Mouse (Mus musculus) thymus, postnatal 25 days (tissue): ENCODE results near the gene Pnma5.
"Not testable (repeated sequence)": the region's sequence is repeated elsewhere in the genome, so short reads cannot be mapped to it uniquely, and the experiment has no call there.

Experiments
- DNase-seq: peaks from one replicate; pipeline ENCODE4 v3.0.0; 2022

The Pnma5 gene

DNA sequence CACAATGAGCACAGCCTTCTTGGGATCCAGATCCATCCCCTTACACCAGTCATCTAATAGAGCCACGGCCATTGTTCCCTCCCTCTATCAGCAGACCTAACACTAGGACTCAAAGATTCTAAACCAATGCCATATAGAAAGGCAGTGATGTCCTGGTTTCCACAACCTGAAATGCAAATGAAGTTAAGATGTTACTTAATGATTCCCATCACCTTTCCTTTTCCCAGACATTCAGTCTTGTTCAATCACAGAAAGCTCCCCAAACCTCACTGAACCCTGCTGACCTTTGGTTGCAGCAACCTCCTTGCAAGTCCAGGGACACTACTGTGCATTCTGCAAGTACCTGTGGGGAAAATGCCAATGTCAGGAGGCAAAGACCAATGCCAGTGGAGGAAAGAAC is at the start of gene Pnma5:
Gene Pnma5 (minus strand): TSS at position 101 of the 400 bp plus-strand sequence.
- no peak for DNase-seq

DNA sequence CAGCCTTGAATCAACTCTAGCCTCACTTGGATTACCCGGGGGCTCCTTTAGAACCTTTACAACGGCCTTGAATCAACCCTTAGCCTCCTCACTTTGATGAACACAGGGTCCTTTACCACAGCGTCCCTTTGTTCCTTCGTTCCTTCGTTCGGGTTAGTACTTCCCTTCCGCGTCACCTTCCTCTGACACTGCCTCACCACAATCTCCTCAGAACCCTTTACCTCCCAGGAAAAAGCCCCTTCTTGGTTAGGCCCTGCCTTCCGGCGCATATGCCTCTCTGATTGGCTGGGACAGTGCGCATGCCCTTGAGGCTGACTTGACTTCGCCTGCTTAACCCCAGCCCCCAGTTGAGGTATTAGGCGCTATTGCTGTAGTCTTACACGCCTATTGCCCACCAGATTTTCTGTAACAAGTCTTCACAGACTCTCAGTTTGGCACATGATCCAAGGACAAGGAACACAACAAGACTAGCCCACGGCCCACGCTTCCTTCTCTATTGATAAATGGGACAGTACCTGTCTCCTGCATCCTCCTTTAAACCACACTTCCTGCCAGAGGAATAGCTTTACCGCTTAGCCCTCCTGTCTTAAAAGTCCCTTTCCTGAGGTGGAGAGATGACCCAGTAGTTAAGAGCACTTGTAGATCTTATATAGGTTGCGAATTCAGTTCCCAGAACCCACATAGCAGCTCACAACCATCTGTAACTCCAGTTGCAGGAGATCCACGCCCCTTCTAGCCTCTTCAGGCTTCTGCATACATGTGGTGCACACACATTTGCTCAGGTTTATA is 45.6 kb upstream of the Pnma5 start, which contains the start of gene Xlr4a:
Gene Xlr4a (minus strand): TSS at position 212 of the 789 bp plus-strand sequence.
- DNase-seq = peak; percentile 47

DNA sequence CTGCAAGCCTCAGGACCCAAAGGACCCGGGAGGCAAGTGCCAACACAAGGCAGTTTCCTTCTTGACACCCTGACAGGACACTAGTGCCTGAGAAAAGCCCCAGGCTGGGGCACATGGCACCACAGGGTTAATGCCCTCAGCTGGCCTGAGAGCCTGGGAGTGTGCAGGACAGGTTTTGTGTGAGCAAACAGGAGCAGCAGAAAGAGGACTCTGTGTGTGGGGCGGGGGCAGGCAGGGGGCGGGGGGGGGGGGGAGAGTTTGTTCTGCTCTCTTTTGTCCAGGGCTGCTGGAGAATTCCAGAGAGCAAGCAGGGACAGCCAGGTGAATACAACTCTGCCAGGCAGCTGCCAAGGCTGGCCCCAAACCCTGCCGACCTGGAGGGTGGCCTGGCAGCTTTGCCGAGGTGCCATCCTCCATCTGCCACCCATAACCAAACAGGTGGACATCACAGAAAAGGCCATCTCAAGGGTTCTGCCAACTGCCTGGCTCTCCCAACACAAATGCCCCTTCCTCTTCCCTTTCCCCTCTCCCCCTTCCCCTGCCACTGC is 29.9 kb upstream of the Pnma5 start:
- not testable (repeated sequence) for DNase-seq

DNA sequence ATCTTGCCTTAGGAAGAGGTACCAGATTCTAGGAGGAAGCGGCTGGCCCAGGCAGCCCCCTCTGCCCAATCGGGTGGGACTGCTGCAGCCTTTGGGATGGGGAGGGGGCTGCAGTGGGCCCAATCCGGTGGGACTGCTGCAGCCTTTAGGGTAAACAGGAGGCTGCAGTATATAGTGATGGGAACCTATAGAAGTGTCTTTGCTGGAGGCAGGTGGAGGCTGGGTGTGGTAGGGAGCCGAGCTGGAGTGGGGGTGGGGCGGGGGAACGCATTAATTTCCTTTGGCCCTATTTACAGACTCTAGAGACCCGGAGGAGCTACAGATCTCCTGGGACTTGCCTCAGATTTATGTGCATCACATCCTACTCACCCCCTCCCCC is 27.5 kb upstream of the Pnma5 start, which contains the start of gene Pnma3:
Gene Pnma3 (plus strand): TSS at position 373 of the 379 bp plus-strand sequence.
- no peak for DNase-seq

DNA sequence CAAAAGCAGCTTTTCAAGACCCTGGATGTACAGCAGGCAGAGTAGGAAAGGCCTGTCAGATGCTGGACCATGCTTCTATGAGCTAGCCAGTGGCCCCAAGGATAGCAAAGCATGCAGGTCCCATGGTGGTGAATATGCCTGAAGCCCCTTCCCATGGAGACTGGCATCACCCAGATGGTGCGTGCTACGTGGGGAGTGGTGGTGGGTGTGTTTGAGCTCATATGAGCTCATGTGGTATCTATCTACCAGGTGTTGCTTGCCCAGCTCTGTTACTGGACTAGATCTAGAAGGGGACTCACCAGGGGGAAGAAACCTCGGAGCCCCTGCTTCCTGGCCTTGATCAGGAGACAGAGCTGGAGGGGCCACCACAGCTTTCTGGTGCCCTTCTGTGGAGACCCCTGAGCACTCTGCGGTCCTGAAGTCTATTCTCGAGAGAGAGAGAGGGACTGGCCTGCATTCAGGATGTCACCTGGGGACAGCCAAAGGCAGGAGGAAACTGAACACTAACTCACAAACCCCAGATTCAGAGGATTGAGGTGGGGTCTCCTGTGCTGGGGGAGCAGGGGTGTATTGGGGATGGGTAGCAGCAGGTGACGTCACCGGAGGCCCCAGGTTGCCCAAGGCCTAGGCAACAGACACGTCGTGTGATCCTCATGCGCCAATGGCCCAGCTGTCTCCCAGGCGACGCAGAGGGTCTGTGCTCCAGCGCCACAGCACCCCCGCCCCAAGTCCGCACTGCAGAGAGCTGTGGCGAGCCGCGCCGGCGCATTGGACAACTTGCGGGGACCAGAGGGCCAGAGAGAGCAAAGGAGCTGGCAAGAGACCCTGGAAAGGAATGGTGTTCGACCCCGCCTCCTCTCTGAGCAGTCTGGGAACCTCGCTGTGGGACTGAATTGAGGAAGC is 26.9 kb upstream of the Pnma5 start:
- no peak for DNase-seq

DNA sequence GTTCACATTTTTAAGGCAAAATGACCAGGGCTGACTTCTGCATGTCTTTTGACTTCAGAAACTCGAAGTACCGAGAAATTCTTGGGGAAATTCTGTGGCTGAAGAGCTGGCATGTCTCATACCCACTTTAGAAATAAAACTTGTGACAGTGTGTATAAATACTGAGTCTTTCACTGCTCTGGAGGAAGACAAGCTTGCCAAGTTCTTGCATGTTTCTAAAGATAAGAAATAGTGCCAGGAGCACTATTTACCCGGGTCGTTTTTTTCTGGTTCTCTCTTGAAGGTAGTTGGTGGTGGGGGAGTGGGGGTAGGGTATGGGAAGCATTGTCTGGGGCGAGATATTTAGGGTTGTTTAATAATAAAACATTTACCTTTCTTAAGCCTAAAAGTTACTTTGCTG is 25.4 kb upstream of the Pnma5 start:
- no peak for DNase-seq

DNA sequence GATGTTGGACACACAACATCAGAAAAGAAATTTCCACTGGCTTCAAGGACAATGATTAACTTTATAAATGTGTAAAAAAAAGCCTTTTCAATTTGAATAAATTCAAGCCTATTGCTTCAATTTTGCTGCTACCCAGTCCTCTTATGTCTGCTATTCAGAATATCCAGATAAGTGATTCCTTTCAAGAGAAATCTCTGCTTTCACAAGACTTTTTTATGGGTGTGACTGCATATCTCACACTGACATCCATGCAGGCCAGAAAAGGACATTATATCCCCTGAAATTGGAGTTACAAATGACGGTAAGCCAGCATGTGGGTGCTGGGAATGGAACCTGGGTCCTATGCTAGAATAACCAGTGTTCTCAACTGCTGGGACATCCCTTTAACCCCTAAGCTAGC is 24.6 kb upstream of the Pnma5 start:
- no peak for DNase-seq

DNA sequence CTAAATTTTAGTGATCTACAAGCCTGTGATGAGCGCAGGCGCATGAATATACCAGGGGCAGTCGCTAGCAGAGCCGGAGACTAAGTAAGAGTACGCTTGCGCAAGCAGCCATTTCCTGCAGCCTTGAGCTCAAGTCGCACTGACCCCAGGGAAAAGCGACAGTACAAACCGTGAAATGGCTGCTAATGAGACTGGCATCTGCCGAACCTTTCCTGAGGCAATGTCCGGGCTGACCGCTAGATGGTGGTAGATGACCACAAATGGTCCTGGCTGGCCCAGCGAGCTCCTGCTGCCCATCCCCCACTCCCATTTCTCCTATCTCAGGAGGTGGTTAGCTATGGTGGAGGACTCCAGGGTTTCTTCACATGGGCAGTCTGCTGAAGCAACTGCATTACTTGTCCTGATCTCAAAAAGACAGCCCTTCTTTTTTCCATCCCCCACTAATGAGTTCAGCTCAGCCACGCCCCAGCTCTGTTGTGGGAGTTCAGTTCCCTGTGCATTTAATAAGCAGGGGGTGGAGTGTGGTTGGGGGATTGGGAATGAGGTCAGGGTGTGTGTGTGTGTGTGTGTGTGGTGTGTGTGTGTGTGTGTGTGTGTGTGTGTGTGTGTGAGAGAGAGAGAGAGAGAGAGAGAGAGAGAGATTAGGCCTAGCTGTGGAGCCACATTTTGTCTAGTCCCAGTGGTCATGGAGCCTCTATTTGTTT is 17.1 kb upstream of the Pnma5 start:
- peak; percentile 88 for DNase-seq

DNA sequence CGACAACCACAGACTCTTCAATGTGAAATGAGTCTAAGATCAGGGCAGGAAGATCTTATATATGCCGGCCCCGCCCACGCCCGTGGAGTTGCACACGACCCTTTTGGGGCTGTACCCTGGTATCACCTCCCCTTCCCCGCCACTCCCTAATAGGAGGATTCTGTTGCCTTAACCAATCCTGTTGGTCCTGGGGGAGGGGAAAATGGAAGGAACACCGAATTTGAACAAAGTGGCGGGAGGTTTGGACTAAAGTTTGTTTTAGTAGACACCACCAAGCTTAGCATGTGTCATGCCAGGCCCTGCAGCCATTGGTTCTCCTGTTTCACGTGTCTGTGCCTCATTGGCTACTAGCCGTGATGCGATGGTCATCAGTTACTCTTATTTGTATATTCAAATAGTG is 2.8 kb upstream of the Pnma5 start:
- DNase-seq = no peak

DNA sequence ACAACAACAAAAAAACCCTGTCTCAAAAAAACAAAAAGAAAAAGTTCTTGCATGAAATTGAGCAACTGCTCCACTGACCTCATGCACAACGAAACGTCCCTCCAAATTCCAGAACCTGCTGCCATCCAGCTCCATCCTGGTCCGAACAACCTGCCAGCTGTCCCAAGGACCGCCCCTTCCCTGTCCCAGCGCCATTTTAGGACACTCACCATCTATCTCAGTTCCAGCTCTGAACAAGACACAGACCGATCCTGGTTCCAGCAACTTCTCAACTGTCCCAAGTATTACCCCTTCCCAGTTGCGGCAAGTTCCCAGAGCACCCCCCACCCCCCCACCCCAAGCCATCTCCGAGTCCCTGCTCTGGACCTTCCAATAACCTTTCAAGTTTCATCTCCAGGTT is 1.9 kb upstream of the Pnma5 start:
- DNase-seq = no peak

DNA sequence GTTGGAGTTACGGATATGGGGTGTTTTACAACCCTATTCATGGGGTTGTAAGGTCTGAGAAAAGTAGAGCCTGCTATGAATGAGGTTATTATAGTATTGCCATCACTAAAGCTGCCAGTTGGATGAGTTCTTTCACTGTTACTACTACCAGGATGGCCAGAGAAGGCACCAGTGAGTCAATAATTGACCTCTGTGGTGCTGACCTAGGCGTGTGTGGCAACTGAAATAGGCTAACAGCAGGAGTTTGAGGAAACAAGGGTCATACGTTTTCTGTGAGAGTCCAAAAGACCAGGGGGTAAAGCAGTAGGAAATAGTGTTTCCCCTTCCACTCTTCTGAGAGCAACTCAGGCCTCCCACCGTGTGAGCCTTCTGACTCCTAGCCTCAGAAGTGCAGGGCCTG is 24.1 kb downstream of the Pnma5 start:
- no peak for DNase-seq

DNA sequence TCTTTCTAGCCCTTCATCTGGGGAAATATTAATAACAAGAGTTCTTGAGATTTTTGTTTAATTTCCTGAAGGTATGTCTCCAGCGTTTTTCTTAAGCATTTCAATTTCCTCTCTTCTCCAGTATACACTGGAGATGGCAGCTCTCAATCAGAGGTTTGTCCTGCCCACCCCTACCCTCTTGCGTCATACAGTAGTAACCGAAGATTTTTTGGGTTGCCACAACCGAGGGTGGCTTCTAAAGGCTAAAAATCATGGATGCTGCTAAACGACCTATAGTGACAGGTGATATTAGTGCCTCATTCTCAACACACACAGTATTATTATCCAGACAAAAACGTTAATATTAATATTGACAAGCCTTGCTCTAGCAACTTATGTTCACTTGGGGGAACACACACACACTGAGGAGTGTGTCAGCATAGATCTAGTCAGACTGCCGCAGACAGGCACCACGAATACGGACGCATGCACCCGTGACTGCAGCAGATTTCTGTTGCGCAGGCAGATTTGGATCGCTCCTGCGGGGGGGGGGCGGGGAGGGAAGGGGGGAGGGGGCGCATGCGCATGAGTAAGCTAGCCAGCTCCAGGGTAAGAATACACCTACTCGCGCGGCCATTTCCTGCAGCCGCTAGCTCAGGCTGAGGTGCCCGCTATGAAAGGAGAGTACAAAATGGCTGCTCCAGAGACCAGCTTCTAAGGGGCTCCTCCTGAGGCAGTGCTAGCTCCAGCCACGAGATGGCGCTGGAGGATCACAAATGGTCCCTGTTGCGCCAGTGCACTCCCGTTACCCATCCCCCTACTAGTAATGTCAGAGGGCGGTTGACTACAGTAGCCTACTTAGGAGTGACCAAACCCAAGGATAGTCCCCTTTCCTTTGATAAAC is 29.1 kb downstream of the Pnma5 start:
- DNase-seq = peak; percentile 93

DNA sequence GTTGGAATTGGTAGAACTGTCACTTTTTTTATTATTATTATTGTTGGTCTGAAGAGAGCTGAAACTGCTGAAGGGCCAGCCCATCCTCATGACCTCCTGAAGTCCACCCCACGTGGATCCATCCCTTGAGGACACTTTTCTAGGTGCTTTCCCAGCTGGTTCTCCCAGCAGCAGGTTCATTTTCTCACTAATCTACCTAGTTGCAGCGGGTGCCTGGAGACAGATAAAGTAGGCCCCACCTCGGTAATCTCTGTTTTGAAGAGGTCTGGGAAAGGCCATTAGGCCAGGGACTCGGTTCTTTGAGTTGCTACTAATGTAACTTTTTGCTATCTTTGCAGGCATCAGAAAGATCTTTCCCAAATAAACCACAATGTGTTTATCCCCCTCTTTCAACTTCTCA is 31.2 kb downstream of the Pnma5 start:
- no peak for DNase-seq

DNA sequence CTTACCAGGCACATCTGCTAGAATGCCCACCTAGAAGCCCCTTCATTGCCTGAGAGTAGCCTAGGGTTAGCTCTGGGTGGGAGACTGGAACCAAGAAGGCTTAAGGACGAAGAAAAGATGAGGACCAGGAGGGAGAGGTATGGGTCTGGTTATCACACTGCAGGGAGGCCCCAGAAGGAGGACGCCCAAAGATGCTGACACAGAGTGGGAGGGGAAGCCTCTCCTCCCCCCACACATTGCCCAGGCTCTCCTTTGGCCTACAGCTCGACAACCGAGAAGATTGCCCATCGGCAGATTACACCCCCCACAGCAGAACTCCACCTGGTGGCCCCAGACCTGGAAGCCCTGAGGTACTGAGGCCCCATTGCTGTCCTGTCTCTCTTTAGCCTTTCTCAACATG is 33.8 kb downstream of the Pnma5 start:
- DNase-seq = no peak

DNA sequence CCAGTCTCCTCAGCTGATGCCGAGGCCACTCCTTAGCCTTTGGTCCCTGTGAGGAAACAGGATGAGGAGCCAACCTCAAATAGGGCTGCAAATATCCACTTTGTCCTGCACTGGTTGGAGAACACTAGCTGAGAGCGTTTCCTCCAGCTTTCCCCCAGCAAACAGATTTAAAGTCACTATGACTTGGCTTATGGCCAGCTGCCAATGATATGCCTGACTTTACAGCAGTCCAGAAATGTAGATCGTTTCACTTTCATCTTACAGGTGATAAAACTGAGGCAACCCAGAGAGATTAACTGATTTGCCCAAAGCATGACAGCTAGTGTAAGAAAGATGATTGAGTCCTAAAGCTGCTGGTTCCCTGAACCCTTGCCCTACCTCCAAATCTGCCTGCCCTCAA is 41.4 kb downstream of the Pnma5 start:
- DNase-seq = no peak

DNA sequence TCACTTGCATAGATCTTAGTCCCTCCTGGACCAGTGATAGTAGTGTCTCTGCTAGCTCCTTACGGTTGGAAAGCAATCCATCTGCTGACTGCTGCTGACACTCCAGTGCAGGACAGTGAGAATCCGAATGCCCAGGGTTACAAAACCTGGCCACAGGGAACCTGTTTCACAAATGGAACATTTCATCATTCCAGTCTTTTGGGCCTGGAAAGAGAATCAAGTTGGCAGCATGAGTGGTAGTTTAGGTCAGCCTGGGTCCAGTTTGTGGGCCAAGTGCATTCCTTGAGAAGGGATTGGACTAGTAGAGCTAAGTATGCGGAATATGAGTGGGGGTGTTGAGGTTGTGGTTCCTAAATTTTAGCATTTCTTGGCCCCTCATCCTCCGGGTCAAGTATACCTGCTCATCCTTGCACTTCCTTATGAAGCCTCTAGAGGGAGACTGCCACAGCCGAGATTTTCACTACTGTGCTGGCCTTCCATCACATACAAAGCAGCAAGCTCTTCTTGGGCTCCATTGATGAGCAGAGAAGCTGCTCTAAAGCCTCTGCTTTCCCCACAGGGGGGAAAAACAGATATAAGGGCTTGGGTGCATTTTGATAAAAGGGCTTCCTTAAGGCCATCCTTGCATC is 44.5 kb downstream of the Pnma5 start:
- DNase-seq = peak; percentile 10

DNA sequence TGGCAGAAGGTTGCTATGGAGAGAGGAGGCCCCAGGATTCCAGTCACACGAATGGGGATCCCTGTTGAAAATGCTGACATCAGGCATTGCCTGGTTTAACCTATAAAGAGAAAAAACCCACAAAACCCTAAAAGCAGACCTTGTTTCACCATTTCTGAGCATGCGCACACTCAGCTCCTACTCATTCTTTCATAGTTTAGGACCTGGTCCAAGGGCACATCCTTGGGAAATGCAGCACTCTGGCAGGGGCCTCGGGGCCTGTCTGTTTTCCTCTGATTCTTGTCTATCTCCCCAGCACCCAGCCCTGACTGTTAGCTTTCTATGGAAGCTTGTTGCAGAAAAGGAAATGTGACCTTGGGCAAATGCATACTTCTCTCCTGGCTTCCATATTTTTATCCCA is 46.3 kb downstream of the Pnma5 start:
- no peak for DNase-seq

DNA sequence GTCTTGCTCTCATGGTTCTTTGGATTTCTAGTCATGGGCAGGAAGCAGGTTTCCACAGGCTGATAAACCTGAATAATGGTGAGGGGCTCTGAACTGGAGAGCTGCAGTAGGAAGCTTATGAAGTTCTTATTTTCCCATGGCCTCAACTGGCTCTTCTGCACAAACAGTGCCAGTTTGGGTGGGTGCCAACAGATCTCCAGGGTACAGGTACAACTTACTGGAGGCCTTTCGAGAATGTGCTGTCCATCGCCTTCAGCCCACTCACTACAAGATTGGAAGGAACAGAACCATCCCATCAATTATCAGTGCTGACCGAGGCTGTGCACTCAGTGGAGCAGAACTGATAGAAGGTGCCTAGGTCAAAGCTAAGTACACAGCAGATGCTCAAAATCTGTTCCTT is 48.5 kb downstream of the Pnma5 start:
- no peak for DNase-seq

DNA sequence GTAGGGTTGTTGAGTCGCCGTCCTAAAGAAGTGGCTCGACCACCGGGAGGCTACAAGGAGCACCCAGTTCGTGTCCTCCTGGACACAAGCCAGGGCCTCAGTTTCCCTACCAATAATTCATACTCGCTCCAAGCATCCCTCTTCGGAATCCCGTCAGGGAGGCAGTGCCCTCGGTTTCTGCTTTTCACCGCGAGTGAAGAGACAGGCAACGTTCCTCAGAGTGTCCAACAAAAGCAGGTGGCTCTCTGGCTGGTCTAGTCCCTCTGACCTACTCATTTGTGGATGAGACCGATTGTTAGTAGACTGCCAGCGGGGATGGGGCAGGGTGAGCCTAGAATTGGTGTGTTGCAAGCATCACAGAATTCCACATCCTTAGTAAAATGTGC is 49.4 kb downstream of the Pnma5 start:
- DNase-seq = no peak

DNA sequence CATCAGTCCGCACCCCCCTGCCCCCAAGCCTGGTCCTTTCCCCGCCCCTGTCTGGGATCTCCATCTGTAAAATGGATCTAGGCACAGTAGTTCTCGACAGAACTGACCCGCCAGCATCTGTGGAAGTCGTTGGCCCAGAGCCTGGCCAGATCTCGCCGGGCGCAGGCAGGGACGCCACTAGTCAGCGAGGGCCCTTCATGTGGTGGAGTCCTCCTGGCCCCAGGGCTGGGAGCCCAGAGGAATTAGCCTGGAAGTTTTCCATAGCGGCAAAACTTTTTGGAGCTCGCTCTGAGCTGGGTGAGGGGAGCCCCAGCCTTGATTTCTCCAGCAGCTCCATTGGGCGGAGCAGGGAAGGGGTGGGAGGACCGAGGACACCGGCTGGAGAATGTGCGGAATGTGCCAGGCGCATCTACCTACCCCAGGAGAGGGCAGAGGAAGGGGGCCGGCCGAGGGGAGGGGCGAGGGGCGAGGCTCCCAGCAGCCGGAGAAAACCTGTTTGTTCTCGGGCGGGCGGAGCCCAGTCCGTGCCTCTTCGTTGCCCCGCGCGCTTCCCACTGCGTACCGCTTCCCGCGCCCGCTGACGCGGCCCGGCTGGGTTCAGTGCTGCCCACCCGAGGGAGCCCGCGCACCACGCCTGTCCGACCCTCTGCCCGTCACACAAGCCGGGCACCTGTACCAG is 49.9 kb downstream of the Pnma5 start, which contains the start of gene Zfp185:
Gene Zfp185 (plus strand): TSS at position 499 of the 679 bp plus-strand sequence.
- DNase-seq = peak; percentile 60

DNA sequence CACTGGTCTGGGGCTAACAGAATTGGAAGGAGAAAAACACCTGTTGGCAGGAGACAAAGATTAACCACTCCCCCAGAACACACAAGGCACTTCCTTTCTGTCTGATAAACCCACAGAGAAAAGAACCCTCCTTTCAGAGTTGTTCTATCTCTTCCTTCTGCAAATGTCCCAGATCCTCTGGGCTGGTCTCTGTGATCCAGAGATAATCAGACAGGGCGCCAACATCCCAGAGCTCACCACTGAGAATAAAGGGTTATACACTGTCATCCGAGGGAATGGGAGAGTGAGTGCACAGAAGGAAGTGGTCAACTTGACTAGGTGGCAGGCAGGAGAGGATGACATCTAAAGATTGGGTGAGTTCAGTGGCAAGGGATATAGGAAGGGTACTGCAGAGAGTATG is 51.3 kb downstream of the Pnma5 start:
- DNase-seq = no peak
